Mouse (Mus musculus) kidney, embryonic 15.5 days (tissue): ENCODE results near the gene Anp32e. TPM values are rescaled to one million over a fixed set of nuclear protein-coding genes. Genes with fewer than 3 reads are reported as not detected.
A peak's percentile ranks its signal among the peaks of the same experiment; 100 is the strongest.
"Not testable (repeated sequence)": the region's sequence is repeated elsewhere in the genome, so short reads cannot be mapped to it uniquely, and the experiment has no call there.

Experiments
- ATAC-seq: fragments of 200-750 bp; cut with Nextera tagmentation; replicated peaks from 2 replicates; pipeline ENCODE4 v1.8.0; 2017; ENCODE audit warnings: moderate TSS enrichment; ENCODE audit not compliant: low FRiP score
- H3K27ac ChIP-seq: fragments of 300-500 bp; sonication (generic); 2 replicates; pipeline ENCODE4 v1.5.1; 2015; ENCODE audit warnings: mild to moderate bottlenecking, inconsistent platforms
- H3K27me3 ChIP-seq: fragments of 300-500 bp; sonication (generic); 2 replicates; pipeline ENCODE4 v1.6.1; 2015; ENCODE audit warnings: inconsistent platforms
- H3K36me3 ChIP-seq: fragments of 300-500 bp; sonication (generic); 2 replicates; pipeline ENCODE4 v1.6.1; 2015; ENCODE audit warnings: inconsistent platforms
- H3K4me1 ChIP-seq: fragments of 300-500 bp; sonication (generic); 2 replicates; pipeline ENCODE4 v1.6.1; 2015; ENCODE audit warnings: inconsistent platforms
- H3K4me2 ChIP-seq: fragments of 300-500 bp; sonication (generic); 2 replicates; pipeline ENCODE4 v1.6.1; 2015; ENCODE audit warnings: moderate library complexity, mild to moderate bottlenecking, inconsistent platforms
- H3K4me3 ChIP-seq: fragments of 300-500 bp; sonication (generic); replicated peaks from 2 replicates; pipeline ENCODE4 v1.5.1; 2015; ENCODE audit warnings: mild to moderate bottlenecking, inconsistent platforms
- H3K9ac ChIP-seq: fragments of 300-500 bp; sonication (generic); 2 replicates; pipeline ENCODE4 v1.6.1; 2015; ENCODE audit warnings: mild to moderate bottlenecking, inconsistent platforms
- H3K9me3 ChIP-seq: fragments of 300-500 bp; sonication (generic); replicated peaks from 2 replicates; pipeline ENCODE4 v1.6.1; 2016; ENCODE audit warnings: inconsistent platforms
- WGBS: fragments of 180-500 bp; shearing (Covaris S2); methylation state at CpG from one replicate; pipeline ENCODE4 v1.1.7; 2015; ENCODE audit warnings: mixed read lengths; 5-methylcytosine and 5-hydroxymethylcytosine counted together
- polyA plus RNA-seq: library from polyadenylated mRNA; unstranded; fragments of >200 nt; fragmentation: Nextera tagmentation; extraction: Ambion mirVana; gene quantifications from 2 replicates; pipeline ENCODE4 v1.2.1, GENCODE M21; 2015

Anp32e gene
- polyA plus RNA-seq, 1 experiment from 2014 or later: 247 TPM

GRCm38 (mm10) chr3:95965518-95966451, 36.7 kb downstream of the Anp32e start:
- H3K9me3 ChIP-seq: no peaks in the 10 kb centered on the region
- 10% methylated on average over 7 of the region's 7 CpGs for WGBS
- H3K27ac ChIP-seq: no peak overlapping the region
- peak overlapping the region; percentile 51 for H3K4me2 ChIP-seq
- no peaks in the 10 kb centered on the region for H3K36me3 ChIP-seq
- H3K27me3 ChIP-seq: peaks cover 4% of the 10 kb centered on the region; the same call in 1 of the 2 replicates
- ATAC-seq: no peak
- no peak overlapping the region for H3K9ac ChIP-seq
- peaks cover 6% of the 10 kb centered on the region; the same call in 1 of the 2 replicates for H3K4me1 ChIP-seq
- H3K4me3 ChIP-seq: peak overlapping the region; percentile 12; the same call in 1 of the 2 replicates

DNA sequence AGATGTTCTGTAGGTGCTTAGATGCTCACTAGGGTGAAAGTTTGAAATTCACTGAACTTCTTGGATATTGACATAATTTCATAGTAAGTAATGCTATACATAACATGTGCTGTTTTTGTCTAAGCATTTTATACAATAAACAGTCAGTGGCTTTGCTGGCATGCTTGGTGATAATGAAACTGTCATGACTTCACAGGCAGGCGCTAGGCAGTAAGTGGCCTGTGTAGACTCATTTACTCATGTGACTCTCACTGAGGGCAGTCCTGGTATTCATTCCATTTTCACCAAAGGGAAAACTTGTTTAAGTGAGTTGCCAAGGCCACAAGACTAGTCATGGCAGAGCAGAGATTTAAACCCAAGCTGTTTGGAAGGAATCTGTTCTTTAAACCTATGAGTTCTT, 40.2 kb downstream of the Anp32e start:
- H3K4me1 ChIP-seq: peaks cover 18% of the 10 kb centered on the region
- no peak for ATAC-seq
- no peaks in the 10 kb centered on the region for H3K9me3 ChIP-seq
- H3K4me2 ChIP-seq: no peak overlapping the region
- H3K36me3 ChIP-seq: no peaks in the 10 kb centered on the region
- H3K27me3 ChIP-seq: peaks cover 13% of the 10 kb centered on the region; the same call in 1 of the 2 replicates
- no peak overlapping the region for H3K27ac ChIP-seq
- 86% methylated on average over 1 of the region's 1 CpGs for WGBS
- H3K4me3 ChIP-seq: no peak overlapping the region
- no peak overlapping the region for H3K9ac ChIP-seq

GRCm38 (mm10) chr3:95970661-95971060, 41.6 kb downstream of the Anp32e start:
- H3K9me3 ChIP-seq, H3K4me3 ChIP-seq, H3K27ac ChIP-seq, H3K4me2 ChIP-seq, ATAC-seq, H3K9ac ChIP-seq, H3K36me3 ChIP-seq, H3K27me3 ChIP-seq: not testable (repeated sequence)
- peaks cover 17% of the 10 kb centered on the region for H3K4me1 ChIP-seq
- WGBS: 58% methylated on average over 7 of the region's 7 CpGs

DNA sequence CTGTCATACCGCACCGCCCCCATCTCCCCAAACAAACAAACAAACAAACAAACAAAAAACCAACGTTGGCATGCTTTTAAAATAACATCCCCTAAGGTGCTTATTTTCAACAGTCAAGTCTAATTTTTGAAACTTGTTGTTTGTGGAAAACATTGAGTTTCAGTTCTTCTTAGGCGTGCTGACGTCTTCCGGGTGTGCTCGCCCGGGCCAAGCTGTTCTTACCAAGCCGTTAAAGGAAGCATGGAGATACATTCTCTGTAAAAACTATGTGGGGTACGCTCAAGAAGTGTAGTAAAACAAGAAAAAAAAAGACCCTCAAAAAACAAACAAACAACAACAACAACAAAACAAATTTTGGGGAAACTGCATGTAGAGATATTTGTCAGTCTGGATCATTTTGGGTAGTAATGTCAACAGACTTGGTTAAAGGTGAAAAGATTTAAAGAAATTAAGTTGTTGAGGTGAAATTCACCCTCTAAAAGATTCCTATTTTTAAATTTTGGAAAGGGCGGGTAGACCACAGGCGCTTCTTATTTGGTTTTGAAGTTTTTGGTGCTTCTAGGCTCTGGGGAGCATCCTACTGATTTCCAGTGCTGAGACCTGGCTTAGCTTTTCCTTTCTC, 43.3 kb downstream of the Anp32e start:
- H3K27ac ChIP-seq: no peak overlapping the region
- H3K9ac ChIP-seq: peak overlapping the region; percentile 43
- H3K36me3 ChIP-seq: no peaks in the 10 kb centered on the region
- peaks cover 11% of the 10 kb centered on the region for H3K4me1 ChIP-seq
- H3K27me3 ChIP-seq: peaks cover 9% of the 10 kb centered on the region; the same call in 1 of the 2 replicates
- peak overlapping the region; percentile 40 for H3K4me3 ChIP-seq
- peak overlapping the region; percentile 72 for H3K4me2 ChIP-seq
- ATAC-seq: no peak
- H3K9me3 ChIP-seq: no peaks in the 10 kb centered on the region
- WGBS: 77% methylated on average over 12 of the region's 12 CpGs

DNA sequence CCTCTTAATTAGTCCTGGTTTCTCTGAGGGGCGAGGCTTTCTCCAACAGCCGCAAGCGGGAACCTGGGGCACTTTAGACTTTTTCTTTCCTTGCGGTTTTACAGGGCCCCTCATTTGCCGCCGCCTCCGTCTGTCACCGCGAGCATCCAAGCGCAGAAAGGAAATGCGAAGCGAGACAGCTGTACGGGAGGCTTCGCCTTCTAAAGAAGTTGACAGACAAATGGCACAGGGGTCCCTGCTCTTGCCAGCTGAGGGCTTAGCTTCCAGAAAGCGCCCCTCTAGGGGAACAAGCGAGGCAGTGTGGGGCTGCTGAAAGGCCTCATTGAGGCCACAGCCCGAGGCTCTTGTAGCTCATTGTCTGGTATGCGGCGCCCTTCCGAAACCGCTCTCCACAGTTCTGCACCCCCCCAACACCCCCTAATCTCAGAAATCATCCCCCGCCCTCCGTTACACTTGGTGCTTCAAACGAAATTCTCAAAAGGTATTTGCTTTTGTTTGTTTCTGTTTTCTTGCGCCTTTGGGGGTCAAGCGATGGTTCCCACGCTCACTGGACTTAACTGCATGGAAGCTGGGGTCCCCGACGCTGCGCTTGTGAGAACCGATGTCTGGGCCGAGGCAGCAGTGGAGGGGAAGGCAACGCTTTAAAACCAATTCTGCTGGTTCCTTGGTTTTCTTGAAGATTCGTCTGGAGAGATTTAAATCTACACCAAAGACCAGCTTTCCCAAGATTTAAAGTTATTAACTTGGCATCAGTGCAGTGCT, 44.0 kb downstream of the Anp32e start:
- WGBS: 4% methylated on average over 34 of the region's 34 CpGs
- H3K9ac ChIP-seq: peak overlapping the region; percentile 43
- peaks cover 11% of the 10 kb centered on the region for H3K4me1 ChIP-seq
- peaks cover 9% of the 10 kb centered on the region; the same call in 1 of the 2 replicates for H3K27me3 ChIP-seq
- no peaks in the 10 kb centered on the region for H3K36me3 ChIP-seq
- H3K9me3 ChIP-seq: no peaks in the 10 kb centered on the region
- H3K27ac ChIP-seq: no peak overlapping the region
- H3K4me3 ChIP-seq: peak overlapping the region; percentile 40
- H3K4me2 ChIP-seq: peak overlapping the region; percentile 72
- peak; percentile 36; the same call in 1 of the 2 replicates for ATAC-seq

DNA sequence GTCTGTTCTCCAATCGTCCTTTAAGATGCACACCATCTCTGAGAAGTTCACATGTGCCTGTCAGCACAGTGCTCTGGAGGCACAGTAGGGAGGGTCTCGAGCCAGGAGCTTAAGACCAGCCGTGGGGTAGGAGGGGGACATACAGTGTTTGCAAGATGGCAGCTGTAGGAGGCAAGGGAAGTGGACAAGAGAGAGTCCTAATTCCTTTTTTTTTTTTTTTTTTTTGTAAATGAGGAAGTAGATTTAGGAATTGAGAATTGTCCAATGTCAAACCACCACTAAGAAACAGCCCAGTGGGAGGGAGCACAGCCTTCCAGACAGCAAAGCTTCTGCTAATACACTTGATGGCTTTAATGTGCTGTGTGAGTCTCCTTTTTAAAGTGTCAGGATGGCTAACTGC, 48.0 kb downstream of the Anp32e start:
- H3K4me1 ChIP-seq: peaks cover 17% of the 10 kb centered on the region
- no peak for ATAC-seq
- no peak overlapping the region for H3K4me2 ChIP-seq
- H3K27me3 ChIP-seq: peaks cover 9% of the 10 kb centered on the region; the same call in 1 of the 2 replicates
- H3K36me3 ChIP-seq: no peaks in the 10 kb centered on the region
- WGBS: 71% methylated on average over 3 of the region's 3 CpGs
- H3K9me3 ChIP-seq: no peaks in the 10 kb centered on the region
- H3K4me3 ChIP-seq: no peak overlapping the region
- no peak overlapping the region for H3K9ac ChIP-seq
- H3K27ac ChIP-seq: no peak overlapping the region

GRCm38 (mm10) chr3:95977587-95977986, 48.5 kb downstream of the Anp32e start:
- WGBS: 95% methylated on average over 7 of the region's 7 CpGs
- H3K36me3 ChIP-seq, ATAC-seq, H3K4me2 ChIP-seq, H3K9ac ChIP-seq, H3K9me3 ChIP-seq, H3K4me3 ChIP-seq, H3K27me3 ChIP-seq: not testable (repeated sequence)
- H3K4me1 ChIP-seq: peaks cover 16% of the 10 kb centered on the region
- 0 out of 2 replicates have a peak overlapping the region, but pooled peaks have one; percentile 13 for H3K27ac ChIP-seq

GRCm38 (mm10) chr3:95978265-95978664, 49.2 kb downstream of the Anp32e start:
- H3K36me3 ChIP-seq: no peaks in the 10 kb centered on the region
- no peak overlapping the region for H3K27ac ChIP-seq
- no peak overlapping the region for H3K9ac ChIP-seq
- no peak overlapping the region for H3K4me2 ChIP-seq
- no peaks in the 10 kb centered on the region for H3K9me3 ChIP-seq
- H3K4me3 ChIP-seq: no peak overlapping the region
- WGBS: 77% methylated on average over 9 of the region's 9 CpGs
- peaks cover 9% of the 10 kb centered on the region for H3K4me1 ChIP-seq
- no peak for ATAC-seq
- H3K27me3 ChIP-seq: peaks cover 5% of the 10 kb centered on the region; the same call in 1 of the 2 replicates

- H3K4me1 ChIP-seq: peaks cover 15% of the 10 kb centered on the region
- no peak overlapping the region for H3K4me3 ChIP-seq
- WGBS: 80% methylated on average over 12 of the region's 12 CpGs
- H3K9me3 ChIP-seq: no peaks in the 10 kb centered on the region
- no peaks in the 10 kb centered on the region for H3K36me3 ChIP-seq
- H3K9ac ChIP-seq: no peak overlapping the region
- no peak overlapping the region for H3K27ac ChIP-seq
- H3K27me3 ChIP-seq: no peaks in the 10 kb centered on the region
- no peak overlapping the region for H3K4me2 ChIP-seq
- ATAC-seq: no peak
Measured at GRCm38 (mm10) chr3:95980276-95980970, 51.4 kb downstream of the Anp32e start.

GRCm38 (mm10) chr3:95982129-95982528, 53.1 kb downstream of the Anp32e start:
- Histone ChIP-seq H3K36me3 (no peaks in the 10 kb centered on the region), H3K4me2 (no peak overlapping the region), H3K27me3 (no peaks in the 10 kb centered on the region), H3K4me3 (no peak overlapping the region), H3K27ac (no peak overlapping the region), H3K9me3 (no peaks in the 10 kb centered on the region), H3K9ac (no peak overlapping the region), H3K4me1 (peaks cover 32% of the 10 kb centered on the region)
- no peak for ATAC-seq
- 92% methylated on average over 4 of the region's 4 CpGs for WGBS
